In genomic region chr8:120598579-120598978, GRCm38 (mm10) we compare ENCODE assay signal across 8 mouse cellular contexts. TPM values are rescaled to one million over a fixed set of nuclear protein-coding genes. Genes with fewer than 3 reads are reported as not detected.
DNase-seq lines count a peak whose midpoint lies in the region; ATAC-seq and TF ChIP-seq lines count a peak whose summit lies in the region.

No protein-coding gene starts in this region.

- TF ChIP-seq POLR2A in cerebellum, adult 2 months (IDR thresholded peaks at IDR 0.05; ENCODE audit: borderline replicate concordance, insufficient read depth, low read length) = no peak

- peaks cover 20% of the 10 kb centered on the region for H3K4me1 ChIP-seq in kidney, embryonic 15.5 days
- H3K4me1 ChIP-seq in cerebellum, adult 2 months (ENCODE audit: control insufficient read depth, insufficient read depth, low read length) = peaks cover 5% of the 10 kb centered on the region; the same call in 1 of the 2 replicates
- H3K4me1 ChIP-seq in neural tube, embryonic 12.5 days = peaks cover 20% of the 10 kb centered on the region

- H3K9ac ChIP-seq in kidney, embryonic 15.5 days = peak overlapping the region; percentile 18; the same call in 1 of the 2 replicates
- no peak overlapping the region for H3K9ac ChIP-seq in neural tube, embryonic 12.5 days

- 0 out of 2 replicates have a peak, but pooled peaks cover 3% of the 10 kb centered on the region for H3K9me3 ChIP-seq in kidney, embryonic 15.5 days (replicated peaks)
- H3K9me3 ChIP-seq in neural tube, embryonic 12.5 days = 0 out of 2 replicates have a peak, but pooled peaks cover 4% of the 10 kb centered on the region

- H3K4me3 ChIP-seq in kidney, embryonic 15.5 days (replicated peaks) = peak overlapping the region; percentile 14
- H3K4me3 ChIP-seq in cerebellum, adult 2 months (replicated peaks; ENCODE audit: insufficient read depth, low read depth, low read length) = no peak overlapping the region
- H3K4me3 ChIP-seq in neural tube, embryonic 12.5 days = no peak overlapping the region

- ATAC-seq in kidney, embryonic 15.5 days (replicated peaks; ENCODE audit: low FRiP score) = 0 out of 2 replicates have a peak, but pooled peaks have one; percentile 31
- no peak for ATAC-seq in neural tube, embryonic 12.5 days (ENCODE audit: low FRiP score, low read depth)

- H3K36me3 ChIP-seq in kidney, embryonic 15.5 days = no peaks in the 10 kb centered on the region
- H3K36me3 ChIP-seq in neural tube, embryonic 12.5 days = no peaks in the 10 kb centered on the region

- peak overlapping the region; percentile 49 for H3K4me2 ChIP-seq in kidney, embryonic 15.5 days
- peak overlapping the region; percentile 23 for H3K4me2 ChIP-seq in neural tube, embryonic 12.5 days (replicated peaks)

- WGBS in kidney, embryonic 15.5 days = 25% methylated on average over 24 of the region's 24 CpGs
- WGBS in cerebellum, adult 2 months = 7% methylated on average over 24 of the region's 24 CpGs
- WGBS in neural tube, embryonic 12.5 days = 26% methylated on average over 24 of the region's 24 CpGs

- DNase-seq in kidney, adult 8-10 months = no peak
- DNase-seq in cerebellum, adult 2 months = peak; percentile 65 to 78
- DNase-seq in gastrocnemius, postnatal 25 days = peak; percentile 43
- DNase-seq in layer of hippocampus, adult 9-10 months (ENCODE audit: low spot score) = peak; percentile 69
- DNase-seq in B cell, adult 2 months = no peak
- no peak for DNase-seq in adipocyte (ENCODE audit: low spot score)

- no peak overlapping the region for H3K27ac ChIP-seq in kidney, embryonic 15.5 days
- H3K27ac ChIP-seq in cerebellum, adult 2 months (ENCODE audit: insufficient read depth, low read length) = no peak overlapping the region
- no peak overlapping the region for H3K27ac ChIP-seq in neural tube, embryonic 12.5 days

- no peaks in the 10 kb centered on the region for H3K27me3 ChIP-seq in kidney, embryonic 15.5 days
- no peaks in the 10 kb centered on the region for H3K27me3 ChIP-seq in cerebellum, adult 2 months (ENCODE audit: control insufficient read depth, insufficient read depth, low read length)
- no peaks in the 10 kb centered on the region for H3K27me3 ChIP-seq in neural tube, embryonic 12.5 days (replicated peaks)

- TF ChIP-seq CTCF in cerebellum, adult 2 months (IDR thresholded peaks at IDR 0.05; ENCODE audit: borderline replicate concordance, insufficient read depth, low read depth, low read length) = no peak

RNA-seq across cellular contexts. Expression of gene Gins2, which starts 9.5 kb away (rescaled TPM):
- 107 and 110 TPM in 2 replicates for polyA plus RNA-seq in kidney, embryonic 15.5 days (2015; fragmentation: Nextera tagmentation; extraction: Ambion mirVana)
- polyA plus RNA-seq in cerebellum, adult 2 months (2012; rRNA removed) = 2.1 and 2.5 TPM in 2 replicates
- total RNA-seq in gastrocnemius, postnatal 25 days (2021) = 1 to 10 TPM; 1.0 to 1.3 TPM
- 53.4 and 54.7 TPM in 2 replicates for polyA plus RNA-seq in neural tube, embryonic 12.5 days (2016; fragmentation: Nextera tagmentation; extraction: Ambion mirVana)

RNA-seq across cellular contexts. Expression of gene 1190005I06Rik, which starts 48.9 kb away (rescaled TPM):
- polyA plus RNA-seq in kidney, embryonic 15.5 days (2015; fragmentation: Nextera tagmentation; extraction: Ambion mirVana) = 3.0 and 4.0 TPM in 2 replicates
- polyA plus RNA-seq in cerebellum, adult 2 months (2012; rRNA removed) = 8.1 and 8.2 TPM in 2 replicates
- total RNA-seq in gastrocnemius, postnatal 25 days (2021) = under 1 TPM; 0.67 to 0.70 TPM
- polyA plus RNA-seq in neural tube, embryonic 12.5 days (2016; fragmentation: Nextera tagmentation; extraction: Ambion mirVana) = 4.0 and 6.3 TPM in 2 replicates

Comparison
In these comparisons a context has a peak if more than half of its experiments do, and no peak if none do; other contexts are left out.
1. DNase-seq: peak in cerebellum, adult 2 months (2 of 2), gastrocnemius, postnatal 25 days (single experiment) and layer of hippocampus, adult 9-10 months (single experiment); none in kidney, adult 8-10 months (0 of 2), B cell, adult 2 months (0 of 2) and adipocyte (single experiment).
2. RNA of gene Gins2, which starts 9.5 kb away (polyA plus RNA-seq): 107 to 110 TPM in kidney, embryonic 15.5 days and 53.4 to 54.7 TPM in neural tube, embryonic 12.5 days; 2.1 to 2.5 TPM in cerebellum, adult 2 months; every median in the first group is over 10 times any median in the second.